Mouse (Mus musculus) cerebellum, postnatal 36 days (tissue): ENCODE data around the gene Tmem156.
A peak's percentile ranks its signal among the peaks of the same experiment; 100 is the strongest.
"Not testable (repeated sequence)": the region's sequence is repeated elsewhere in the genome, so short reads cannot be mapped to it uniquely, and the experiment has no call there.

Experiments
- DNase-seq, 2 experiments: peaks; one replicate each; pipeline ENCODE4 v3.0.0; 2021 to 2022; ENCODE audit warnings: mixed read lengths in 2 of 2

Tmem156 gene

DNA sequence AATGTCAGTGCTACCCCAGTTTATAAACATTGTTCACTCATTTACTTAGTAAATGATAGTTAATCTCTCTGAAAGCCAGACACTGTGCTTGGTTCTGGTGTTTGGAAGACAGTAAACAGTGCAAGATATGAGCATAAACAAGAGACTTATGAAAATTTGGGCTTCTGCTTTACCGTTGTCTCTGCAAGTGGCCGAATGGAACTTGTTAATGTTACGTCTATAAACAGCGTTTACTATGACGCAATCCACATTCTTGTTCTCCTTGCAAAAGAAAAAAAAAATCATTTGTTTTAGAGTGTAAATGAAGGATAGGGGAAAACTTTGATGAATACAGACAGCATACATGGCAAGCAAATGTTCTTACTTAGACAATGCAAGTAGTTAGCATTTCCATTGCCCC lies at the start of gene Tmem156:
Gene Tmem156, minus strand, starts transcription at position 212 of the 400 bp plus-strand sequence.
- DNase-seq = no peak

DNA sequence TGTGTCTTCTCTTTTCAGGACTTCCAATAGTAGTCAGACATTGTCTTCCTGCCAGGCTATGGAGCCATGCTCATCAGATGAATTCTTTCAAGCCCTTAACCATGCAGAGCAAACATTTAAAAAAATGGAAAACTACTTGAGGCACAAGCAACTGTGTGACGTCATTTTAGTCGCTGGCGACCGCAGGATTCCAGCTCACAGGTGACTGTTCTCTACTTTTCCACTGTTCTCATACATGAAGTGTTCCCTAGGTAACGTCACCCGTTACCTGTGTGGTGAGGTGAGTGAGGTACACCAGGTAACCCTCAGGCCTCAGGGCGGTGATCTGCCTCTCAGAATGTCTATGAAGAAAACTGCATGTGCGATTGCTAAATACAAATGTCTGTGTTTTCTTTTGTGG lies 49.3 kb upstream of the Tmem156 start:
- DNase-seq = no peak

DNA sequence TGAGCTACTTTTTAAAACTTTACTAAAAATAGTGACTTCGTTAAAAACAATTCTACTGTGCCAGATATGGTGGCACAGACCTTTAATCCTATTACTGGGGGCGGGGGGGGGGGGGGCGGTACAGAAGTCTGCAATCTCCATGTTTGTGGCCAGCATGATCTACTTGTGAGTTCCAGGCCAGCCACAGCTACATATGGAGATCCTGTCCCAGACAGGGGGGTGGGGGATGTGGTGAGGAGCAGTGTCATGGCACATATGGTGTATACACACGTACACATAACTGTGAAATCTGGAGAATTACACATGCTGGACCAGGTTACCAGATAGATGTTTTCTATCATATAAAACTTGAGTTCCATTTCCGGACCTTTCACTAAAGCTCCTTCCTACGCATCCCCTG lies 45.1 kb upstream of the Tmem156 start:
- DNase-seq = no peak

DNA sequence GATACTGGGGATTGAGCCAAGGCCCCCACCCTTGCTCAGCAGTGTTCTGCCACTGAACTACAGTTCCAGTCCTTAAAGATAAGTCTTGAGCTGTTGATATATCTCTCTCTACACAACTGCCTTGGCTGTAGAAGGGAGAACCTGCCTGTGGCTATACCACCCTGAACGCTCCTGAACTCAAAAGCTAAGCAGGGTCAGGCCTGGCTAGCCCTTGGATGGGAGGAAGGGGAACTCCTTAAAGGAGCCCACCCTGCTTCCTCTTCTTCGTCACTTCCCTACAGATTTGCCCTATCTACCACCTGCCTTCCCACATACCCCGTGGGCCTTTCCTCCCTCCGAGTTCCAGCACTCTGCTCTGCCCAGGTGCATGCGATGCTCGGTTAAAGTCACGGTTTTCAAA lies 44.2 kb upstream of the Tmem156 start:
- no peak for DNase-seq

DNA sequence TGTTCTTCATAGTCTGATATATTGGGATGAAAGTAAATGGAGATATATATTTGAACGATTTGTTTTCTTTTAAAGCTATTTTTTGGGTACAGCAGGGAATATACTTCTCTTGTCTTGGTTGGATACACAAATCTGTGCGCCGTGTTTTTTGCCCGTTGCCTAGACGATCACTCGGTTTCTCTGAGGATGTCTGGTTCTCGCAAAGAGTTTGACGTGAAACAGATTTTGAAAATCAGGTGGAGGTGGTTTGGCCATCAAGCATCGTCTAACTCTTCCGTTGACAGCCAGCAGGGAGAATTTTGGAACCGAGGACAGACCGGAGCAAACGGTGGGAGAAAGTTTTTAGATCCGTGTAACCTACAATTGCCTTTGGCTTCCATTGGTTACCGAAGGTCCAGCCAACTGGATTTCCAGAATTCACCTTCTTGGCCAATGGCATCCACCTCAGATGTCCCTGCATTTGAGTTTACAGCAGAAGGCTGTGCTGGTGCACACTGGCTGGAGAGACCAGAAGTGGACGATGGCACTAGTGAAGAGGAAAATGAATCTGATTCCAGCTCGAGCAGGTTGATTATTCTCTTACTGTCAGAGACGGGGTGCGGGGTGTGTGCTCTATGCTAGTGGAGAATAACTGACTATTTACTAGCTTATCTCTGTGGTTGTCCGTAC lies 39.4 kb upstream of the Tmem156 start:
- peak; percentile 40 to 65 for DNase-seq

DNA sequence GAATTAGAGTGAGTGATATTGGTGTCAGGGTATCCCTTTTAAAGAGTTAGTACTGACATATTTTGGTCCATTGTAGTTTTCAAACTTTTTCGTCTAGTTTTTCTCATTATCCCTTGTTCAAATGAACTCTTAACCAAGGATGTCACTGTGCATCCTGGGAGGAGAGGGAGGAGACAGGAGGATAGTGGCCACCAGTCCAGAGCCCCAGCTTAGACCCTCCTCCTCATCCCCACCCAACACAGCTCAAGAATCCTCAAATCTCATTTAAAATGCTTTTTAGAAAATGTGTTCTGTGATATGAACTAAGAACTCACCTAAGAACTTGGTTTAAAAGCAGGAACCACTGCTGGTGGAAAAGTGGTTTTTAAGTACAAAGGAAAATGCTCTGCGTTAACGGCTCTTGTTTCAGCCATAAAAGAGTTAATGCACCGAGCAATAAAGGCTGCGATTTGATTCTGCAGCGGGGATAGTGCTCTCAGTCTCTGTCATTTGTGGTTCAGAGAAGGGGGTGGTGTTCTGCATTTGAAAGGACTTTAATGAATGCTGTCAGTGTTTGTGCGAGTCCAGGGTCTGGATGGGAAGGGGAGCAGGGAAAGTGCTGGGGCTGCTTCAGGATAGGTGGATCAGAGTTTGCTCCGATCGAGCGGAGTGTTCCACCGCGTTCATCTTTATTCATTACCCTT lies 38.7 kb upstream of the Tmem156 start:
- DNase-seq = peak in 1 of 2 experiments; percentile 16

DNA sequence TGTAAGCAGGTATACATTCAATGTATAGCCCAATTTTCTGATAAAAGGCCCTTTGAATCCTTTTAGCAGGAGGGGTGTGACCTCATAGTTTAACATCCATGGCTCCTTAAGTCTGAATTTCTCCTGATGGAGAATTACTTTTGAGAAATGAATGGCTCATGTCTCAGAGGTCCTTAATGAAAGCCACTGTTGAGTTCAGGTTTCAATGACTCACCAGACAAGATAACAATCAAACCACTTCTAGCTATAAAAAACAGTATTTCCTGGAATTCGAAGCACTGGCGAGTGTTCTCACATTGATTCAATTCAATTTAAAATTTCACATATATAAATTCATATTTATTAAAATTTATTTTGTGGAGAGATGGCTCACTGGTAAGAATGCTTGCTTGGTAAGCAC lies 36.5 kb upstream of the Tmem156 start:
- no peak for DNase-seq

DNA sequence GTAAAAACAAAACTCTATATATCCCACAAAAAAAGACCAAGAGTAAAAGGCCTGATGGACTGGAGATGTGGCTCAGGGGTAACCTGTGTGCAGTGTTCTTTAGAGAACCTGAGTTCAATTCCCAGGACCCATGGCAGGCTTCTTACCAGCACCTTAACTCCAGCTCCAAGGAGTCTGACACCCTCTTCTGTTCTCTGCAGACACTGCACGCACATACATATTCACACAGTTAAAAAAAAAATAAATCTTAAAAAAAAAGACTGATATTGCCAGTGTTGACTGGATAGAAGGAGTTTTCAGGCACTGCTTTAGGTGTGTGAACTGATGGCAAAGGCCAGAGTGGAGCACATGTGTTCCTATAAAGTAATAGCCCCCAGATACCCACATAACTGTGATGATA lies 34.2 kb upstream of the Tmem156 start:
- DNase-seq = no peak

DNA sequence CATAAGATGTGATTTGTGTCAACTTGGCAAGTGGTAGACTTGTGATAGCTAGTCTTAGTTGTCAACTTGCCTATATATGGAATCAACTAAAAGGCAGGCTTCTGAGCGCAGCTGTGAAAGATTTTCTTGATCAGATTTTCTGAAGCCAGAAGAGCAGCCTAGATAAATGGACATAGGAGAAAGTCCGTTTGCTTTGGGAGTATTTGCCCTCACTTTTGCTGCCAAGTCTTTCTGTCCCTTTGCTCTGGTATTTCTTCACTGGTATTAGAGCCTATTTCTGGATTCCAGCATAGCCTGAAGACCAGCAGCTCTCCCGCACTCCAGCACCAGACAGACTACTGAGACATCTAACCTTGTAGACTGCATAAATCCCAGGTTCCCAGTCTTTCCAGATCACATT lies 30.7 kb upstream of the Tmem156 start:
- DNase-seq = no peak

DNA sequence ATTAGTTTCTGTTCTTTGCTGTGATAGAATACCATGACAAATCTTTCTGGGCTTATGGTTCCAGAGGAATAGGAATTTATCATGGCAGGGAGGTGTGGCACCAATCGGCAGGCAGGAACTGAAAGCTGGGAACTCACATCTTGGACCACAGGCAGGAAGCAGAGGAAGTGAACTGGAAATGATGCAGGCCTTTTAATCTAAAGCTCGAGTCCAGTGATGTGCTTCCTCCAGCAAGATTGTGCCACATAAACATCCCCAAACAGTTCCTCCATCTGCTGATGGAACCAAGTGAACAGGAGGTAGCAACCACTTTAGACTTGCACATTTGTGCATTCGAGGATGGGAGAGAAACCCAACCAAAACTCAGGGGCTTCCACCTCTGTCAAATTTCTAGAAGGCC lies 28.0 kb upstream of the Tmem156 start:
- no peak for DNase-seq

DNA sequence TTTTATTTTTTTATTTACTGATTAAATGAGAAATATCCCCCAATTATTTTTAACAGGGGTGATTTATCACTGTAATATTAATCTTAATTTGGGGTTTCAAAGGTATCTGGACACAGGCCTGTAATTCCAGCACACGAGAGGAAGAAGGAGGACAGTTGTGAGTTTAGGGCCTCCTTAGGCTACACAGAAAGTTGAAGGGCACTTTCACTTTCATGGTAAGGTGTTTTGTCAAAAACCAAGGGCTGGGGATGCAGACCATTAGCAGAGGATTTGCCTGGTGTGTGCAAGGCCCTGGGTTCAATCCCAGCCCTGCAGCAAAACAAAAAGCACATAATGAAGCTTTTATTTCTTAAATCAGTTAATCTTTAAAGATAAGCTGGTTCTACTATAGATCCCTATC lies 27.6 kb upstream of the Tmem156 start:
- DNase-seq = no peak

DNA sequence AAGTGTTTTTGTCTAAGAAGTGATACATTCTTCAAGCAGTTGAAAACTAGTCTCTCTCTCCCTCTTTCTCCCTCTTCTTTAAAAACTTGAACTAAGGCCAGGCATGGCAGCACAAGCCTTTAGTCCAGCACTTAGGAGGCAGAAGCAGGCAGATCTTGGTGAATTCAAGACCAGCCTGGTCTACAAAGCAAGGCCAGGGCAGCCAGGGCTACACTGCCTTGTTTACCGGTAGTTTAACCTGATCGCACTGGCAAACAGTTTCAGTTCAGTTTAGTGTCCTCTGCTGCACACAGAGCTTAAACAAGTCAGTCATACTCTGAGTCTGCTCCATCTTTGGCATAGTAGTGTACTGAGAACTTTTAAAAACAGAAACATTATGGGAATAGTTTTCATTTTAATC lies 24.9 kb upstream of the Tmem156 start:
- no peak for DNase-seq

DNA sequence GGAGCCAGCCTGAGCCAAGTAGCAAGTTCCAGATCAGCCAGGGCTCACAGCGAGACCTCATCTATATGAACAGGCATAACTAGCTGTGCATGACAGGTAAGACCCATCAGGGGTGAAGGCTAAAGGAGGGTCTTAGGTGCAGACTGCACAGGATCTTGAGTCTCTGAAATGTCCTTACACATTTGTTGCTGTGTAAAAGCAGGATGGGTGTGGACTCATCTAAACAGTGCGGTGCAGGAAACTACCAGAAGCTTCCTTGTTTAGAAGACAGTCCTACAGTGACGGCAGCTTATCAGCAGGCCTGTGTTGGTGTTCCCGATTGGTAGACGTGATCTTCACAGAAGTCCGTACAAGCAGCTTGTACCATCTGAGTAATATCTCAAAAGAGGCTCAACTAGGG lies 21.4 kb upstream of the Tmem156 start:
- DNase-seq = no peak

DNA sequence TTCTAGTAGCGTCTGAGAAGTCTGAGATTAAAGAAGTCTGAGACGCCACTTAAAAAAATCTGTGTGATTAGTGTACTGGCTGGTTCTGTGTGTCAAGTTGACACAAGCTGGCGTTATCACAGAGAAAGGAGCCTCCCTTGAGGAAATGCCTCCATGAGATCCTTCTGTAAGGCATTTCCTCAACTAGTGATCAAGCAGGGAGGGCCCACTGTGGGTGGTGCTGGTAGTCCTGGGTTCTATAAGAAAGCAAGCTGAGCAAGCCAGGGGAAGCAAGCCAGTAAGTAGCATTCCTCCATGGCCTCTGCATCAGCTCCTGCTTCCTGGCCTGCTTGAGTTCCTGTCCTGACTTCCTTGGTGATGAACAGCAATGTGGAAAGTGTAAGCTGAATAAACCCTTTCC lies 20.3 kb upstream of the Tmem156 start:
- not testable (repeated sequence) for DNase-seq

DNA sequence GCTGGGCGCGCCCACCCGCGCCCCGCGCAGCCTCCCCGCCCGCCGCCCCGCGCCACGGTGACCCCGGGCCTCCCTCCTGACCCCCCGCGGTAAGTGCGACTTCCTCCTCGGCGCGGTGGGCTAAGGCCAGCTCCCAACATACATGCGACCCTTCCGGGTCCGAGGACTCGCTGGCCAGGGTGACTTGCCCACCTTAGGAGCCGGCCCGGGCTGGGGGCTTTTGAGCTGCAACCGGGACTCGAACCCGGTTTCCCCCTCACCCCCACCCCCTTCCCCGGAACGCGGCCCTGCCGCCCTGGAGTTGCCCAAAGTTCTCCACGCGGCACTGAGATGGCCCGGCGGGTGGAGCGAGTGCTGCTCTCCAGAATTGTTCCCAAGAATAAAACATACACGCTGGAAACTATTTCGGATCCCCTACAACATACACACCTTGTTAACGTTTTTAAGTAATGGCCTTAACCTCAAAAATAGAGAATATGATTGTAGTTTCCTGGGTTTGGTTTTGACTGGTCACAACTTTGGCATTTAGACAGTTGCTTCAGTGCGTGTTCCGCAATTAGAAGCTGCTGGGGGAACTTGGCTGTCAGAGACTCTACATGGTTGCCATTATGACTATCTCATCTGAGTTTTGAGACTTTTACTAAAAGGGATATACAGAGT lies 16.0 kb upstream of the Tmem156 start:
- DNase-seq = peak; percentile 13 to 18

DNA sequence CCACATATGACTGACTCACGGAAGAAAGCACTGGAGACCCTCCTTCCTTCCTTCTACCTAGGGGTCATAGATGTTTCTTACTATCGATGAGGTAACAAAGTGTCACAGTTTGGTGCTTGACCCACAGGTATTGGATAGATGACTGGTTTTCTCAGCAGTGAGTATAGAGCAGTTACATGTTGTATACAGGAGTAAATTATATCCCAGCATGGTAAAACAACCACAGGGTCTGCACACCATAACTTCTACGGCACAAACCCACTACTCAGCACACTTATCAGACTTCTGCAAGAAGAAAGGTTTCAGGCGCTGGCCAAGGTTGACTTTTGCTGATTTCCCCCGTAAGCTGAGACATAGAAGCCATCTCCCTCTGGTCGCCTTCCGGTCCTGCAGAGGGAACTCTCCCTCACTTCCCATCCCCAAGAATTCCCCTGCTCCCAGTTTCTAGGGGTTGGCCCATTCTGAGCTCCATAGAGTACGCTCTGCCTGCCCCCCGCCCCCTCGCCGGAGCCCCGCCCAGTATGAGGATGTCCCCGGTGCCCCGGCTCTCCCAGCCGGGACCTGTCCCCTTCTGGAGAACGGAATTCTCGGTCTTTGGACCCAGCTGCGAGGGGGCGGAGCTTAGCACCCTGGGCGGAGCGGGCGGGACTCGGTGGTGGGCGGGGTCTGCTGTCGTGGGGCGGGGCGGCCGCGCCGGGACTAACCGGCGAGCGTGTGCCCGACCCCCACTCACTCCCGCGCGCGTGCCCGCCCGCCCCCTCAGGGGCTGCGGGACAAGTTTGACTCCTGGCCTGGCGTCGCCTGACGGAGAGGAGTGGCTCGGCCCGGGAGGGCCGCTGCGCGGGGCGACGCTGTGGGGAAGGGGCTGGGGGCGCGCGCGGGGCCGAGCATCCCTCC lies 15.2 kb upstream of the Tmem156 start, which contains the start of gene Klhl5:
Gene Klhl5, plus strand, starts transcription at position 664 of the 897 bp plus-strand sequence.
- DNase-seq = peak; percentile 67 to 79

DNA sequence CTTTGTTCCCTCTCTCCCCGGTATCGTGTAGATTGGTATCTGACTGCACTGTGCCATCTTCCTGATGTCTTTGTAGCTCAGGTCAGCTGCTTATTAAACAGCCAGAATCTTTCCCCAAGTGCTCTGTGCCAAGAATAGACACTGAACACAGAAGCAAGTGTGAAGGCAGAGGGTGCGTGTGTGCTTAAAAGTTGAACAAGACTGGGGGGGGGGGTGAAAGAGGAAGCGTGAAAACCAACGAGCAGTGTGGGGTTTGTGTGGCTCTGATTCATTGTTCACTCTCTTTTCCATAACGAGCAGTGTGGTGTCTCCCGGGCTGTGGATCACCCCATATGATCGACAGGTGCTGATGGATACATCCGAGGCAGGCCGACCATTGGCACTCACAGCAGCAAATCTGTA lies 10.7 kb upstream of the Tmem156 start:
- no peak for DNase-seq

DNA sequence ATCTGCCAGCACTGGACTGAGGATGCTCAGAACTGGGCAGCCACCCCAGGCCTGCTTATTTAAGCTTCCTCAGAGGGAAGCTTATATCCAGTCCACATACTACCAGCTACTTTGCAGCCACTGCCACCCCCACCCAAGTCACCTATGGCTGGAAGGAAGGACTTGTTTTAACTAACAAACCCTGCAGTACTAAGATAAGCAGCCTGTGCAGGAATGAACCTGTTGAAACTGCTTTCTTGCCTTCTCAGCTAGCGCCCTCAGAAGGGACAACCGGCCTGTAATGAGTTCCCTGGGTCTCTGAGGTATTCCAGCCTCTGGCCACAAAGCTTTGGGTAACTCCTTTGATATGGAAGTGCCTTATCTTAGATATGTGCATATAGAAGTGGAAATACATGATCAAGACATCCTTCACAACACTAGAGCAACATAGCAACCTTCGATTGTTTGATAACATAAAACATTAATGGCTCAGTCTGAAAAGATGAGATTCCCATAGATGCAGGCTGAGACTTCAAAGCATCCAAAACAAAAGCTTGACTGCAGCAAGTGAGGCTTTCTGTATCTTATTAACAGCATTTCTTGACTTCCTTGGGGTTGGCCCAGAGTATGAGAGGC lies 10.2 kb upstream of the Tmem156 start:
- DNase-seq = no peak

DNA sequence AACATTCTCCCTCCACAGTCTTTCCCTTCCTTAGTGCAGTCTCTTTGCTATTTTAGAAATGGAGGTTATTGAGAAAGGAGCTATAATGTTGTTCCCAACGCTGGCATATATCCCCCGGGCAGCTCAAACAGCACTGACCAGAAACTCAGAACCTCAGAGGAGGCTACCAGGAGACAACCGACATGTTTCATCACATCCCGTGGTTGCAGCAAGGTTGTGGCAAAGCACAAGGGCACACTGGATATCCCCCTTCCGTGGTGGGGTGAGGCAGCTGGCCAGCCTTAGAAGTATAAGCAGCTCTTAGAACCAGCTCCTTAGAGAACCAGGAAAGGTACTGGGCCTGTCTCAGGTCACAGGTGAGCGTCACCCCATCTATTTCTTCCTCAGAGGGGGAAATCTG lies 9.7 kb upstream of the Tmem156 start:
- no peak for DNase-seq

DNA sequence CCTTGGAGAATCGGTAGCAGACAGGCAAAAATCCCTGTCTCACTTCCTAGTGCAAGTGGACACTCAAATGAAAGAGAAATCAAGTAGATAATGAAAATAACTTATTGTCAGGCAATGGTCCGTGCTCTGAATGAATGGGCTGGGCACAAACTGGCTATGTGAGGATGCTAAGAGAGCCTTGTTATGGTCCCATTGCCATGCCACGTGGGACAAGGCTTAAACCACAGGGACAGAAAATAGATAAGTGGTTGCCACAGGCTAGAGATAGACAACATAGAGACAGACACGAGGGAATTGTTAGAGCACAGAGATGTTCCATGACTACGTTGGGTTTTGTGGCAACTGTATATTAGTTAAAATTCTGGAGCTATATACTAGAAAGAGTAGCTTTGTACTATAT lies 9.3 kb upstream of the Tmem156 start:
- no peak for DNase-seq

DNA sequence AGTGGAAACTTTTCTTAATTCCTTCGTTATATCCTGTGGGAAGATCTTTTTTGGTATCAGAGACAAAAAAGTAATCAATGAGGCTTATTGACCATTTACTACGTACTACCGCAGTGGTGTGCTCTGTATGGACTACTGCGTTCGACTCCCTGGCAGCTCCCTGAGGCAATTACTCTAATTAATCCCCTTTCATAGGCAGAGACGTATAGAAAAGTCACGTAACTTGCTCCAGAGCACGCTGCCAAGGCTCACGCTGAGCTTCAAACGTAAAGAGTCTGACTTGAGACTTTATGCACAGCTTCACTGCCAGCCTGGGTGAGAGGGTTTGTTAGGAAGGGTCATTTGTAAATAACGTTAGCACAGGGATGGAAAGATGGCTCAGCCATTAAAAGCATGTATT lies 8.1 kb upstream of the Tmem156 start:
- no peak for DNase-seq

DNA sequence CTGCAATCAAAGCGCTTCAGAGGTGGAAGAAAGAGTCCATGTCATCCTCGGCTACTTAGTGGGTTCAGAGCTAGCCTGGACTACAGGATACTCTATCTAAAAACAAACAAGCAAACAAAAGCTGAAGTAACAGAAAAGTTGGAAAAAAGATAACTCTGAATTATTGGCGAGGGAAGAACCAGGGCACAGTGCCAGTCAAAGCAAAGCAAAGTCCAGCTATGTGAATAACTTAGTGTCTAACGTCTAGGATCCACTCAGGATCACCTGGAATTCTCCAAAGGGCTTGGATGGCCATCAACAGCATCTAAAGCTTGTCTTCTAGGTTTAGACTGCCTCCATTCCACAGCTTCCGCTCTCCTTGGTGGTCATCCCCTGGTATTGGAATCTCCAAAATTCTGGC lies 5.5 kb upstream of the Tmem156 start:
- DNase-seq = no peak

DNA sequence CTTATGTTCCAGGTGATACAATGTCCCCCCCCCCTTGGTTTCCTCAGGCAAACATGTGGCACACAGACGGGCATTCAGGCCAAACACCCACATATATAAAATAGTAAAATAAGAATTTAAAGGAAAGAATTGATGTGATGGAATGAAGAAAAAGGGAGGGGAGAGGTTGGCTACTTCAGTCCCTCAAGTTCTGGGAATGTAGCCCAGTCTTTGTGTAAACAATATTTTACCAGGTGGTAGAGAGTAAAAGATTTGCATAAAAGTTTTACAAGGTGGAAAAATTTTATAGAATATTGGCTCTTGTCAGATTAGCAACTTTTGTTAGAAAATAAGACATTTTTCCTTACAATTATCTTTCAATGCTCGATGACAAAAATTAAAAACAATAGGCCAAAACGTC lies 4.9 kb upstream of the Tmem156 start:
- DNase-seq = no peak
